Mouse (Mus musculus): ENCODE data around the gene Gmpr. TPM values are rescaled to one million over a fixed set of nuclear protein-coding genes. Genes with fewer than 3 reads are reported as not detected.
"Not testable (repeated sequence)": the region's sequence is repeated elsewhere in the genome, so short reads cannot be mapped to it uniquely, and the experiment has no call there.

Gmpr gene
- polyA plus RNA-seq, 1 experiment from 2014 or later, result 31.1 TPM

DNA sequence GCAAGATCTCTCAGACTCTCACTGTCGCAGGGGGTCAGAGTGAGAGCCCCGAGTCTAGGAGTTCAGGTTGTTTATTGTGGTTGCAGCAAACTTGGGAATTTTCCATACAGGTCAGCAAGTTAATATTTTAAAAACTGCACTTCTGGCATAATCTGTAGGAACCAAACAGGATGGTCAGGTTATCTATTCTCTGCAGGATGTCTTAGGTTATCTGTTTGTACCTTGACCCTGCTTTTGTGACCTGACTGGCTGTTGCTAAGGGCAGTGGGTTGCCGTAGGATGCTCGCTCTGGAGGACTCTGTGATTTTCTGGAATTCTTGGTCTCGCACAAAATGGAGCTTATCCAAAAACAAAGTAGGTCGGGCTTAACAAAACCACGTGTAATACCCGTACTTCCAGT, 31.9 kb upstream of the Gmpr start:
- WGBS, result 75% methylated on average over 8 of the region's 8 CpGs
- no peak overlapping the region for H3K4me3 ChIP-seq (ENCODE audit: low read length)
- no peak overlapping the region for H3K9ac ChIP-seq (ENCODE audit: low read depth, low read length)

DNA sequence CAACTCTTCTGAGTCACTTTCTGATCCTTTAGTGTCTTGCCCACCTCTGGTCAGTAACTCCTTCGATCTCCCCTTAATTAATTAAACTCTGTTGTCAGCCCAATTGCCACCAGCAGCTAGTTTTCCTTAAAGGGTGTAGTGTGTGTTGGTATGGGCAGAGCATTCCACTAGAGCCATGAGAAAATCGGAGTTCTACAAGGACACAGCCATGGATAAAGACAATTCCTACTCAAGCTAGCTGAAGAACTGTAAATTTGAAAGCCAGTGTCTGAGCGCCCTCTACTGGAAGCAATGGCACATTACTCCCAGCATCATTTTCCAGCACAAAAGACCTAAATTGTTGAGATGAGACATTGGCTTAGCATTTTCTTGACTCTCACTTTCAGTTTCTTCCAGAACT, 30.1 kb upstream of the Gmpr start:
- WGBS, result 32% methylated on average over 3 of the region's 3 CpGs

More for the DNA sequence above, 31.9 kb upstream of the Gmpr start:
- Histone ChIP-seq H3K27me3 (replicated peaks; ENCODE audit: control insufficient read depth, insufficient read depth, low read length) (no peaks in the 10 kb centered on the region), H3K9me3 (ENCODE audit: control insufficient read depth, low read length) (no peaks in the 10 kb centered on the region), H3K36me3 (ENCODE audit: control insufficient read depth, insufficient read depth, low read length) (no peaks in the 10 kb centered on the region), H3K4me1 (ENCODE audit: control insufficient read depth, insufficient read depth, low read length) (no peaks in the 10 kb centered on the region; the same call in none of the 2 replicates), H3K27ac (ENCODE audit: low read length) (no peak overlapping the region), H3K4me2 (ENCODE audit: low read depth, low read length) (no peak overlapping the region)
- ATAC-seq, result no peak

DNA sequence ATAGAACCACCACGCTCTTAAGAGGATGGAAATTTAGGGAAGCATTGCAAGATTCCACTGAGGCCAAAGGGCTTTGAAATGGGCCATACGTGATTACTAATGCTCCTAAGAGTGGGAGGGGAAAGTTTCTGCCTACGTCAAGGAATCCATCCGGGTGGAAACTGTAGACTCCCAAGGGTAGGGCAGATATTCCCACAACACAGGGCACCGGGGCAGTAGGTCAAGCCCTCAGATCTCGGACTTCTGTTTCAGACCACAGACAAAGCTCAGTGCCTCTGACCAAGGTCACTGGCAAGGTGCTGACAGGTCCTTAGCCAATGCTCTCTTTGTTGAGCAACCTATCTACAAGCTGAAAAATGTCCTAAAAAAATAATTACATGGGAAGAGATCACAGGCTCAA, 27.3 kb upstream of the Gmpr start:
- 80% methylated on average over 6 of the region's 6 CpGs for WGBS
- no peaks in the 10 kb centered on the region for H3K36me3 ChIP-seq (ENCODE audit: control insufficient read depth, insufficient read depth, low read length)
- H3K9ac ChIP-seq (ENCODE audit: low read depth, low read length), result no peak overlapping the region
- no peak overlapping the region for H3K27ac ChIP-seq (ENCODE audit: low read length)
- no peak overlapping the region for H3K4me2 ChIP-seq (ENCODE audit: low read depth, low read length)
- H3K4me3 ChIP-seq (ENCODE audit: low read length), result no peak overlapping the region
- ATAC-seq, result no peak
- H3K4me1 ChIP-seq (ENCODE audit: control insufficient read depth, insufficient read depth, low read length), result no peaks in the 10 kb centered on the region; the same call in 1 of the 2 replicates
- no peaks in the 10 kb centered on the region for H3K27me3 ChIP-seq (replicated peaks; ENCODE audit: control insufficient read depth, insufficient read depth, low read length)
- H3K9me3 ChIP-seq (ENCODE audit: control insufficient read depth, low read length), result no peaks in the 10 kb centered on the region

More for the DNA sequence above, 30.1 kb upstream of the Gmpr start:
- ATAC-seq, result no peak; the same call in 1 of the 2 replicates
- no peak overlapping the region for H3K4me2 ChIP-seq (ENCODE audit: low read depth, low read length)
- H3K36me3 ChIP-seq (ENCODE audit: control insufficient read depth, insufficient read depth, low read length), result no peaks in the 10 kb centered on the region
- no peaks in the 10 kb centered on the region for H3K9me3 ChIP-seq (ENCODE audit: control insufficient read depth, low read length)
- no peak overlapping the region for H3K9ac ChIP-seq (ENCODE audit: low read depth, low read length)
- H3K4me1 ChIP-seq (ENCODE audit: control insufficient read depth, insufficient read depth, low read length), result no peaks in the 10 kb centered on the region; the same call in 1 of the 2 replicates
- H3K4me3 ChIP-seq (ENCODE audit: low read length), result no peak overlapping the region
- H3K27me3 ChIP-seq (replicated peaks; ENCODE audit: control insufficient read depth, insufficient read depth, low read length), result no peaks in the 10 kb centered on the region
- no peak overlapping the region for H3K27ac ChIP-seq (ENCODE audit: low read length)

DNA sequence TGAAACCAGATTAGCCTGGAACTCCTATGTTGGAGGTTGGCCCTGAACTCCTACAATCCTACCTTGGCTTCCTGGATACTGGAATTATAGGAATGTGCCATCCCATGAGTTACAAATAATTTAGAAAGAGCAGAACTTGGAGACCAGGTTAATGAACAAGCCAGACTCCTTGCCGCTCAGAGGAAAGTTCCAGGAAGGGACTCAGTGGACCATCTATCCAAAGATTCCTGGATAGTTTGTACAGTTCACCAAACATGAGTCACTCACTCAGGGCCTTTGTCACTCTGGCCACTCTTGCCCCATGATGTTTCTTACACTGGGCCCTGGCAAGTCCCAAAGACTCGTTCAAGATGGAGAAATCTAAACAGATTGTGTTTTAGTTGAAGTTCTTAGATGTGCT, 24.0 kb upstream of the Gmpr start:
- Histone ChIP-seq H3K4me3 (ENCODE audit: low read length) (no peak overlapping the region), H3K9ac (ENCODE audit: low read depth, low read length) (no peak overlapping the region), H3K4me1 (ENCODE audit: control insufficient read depth, insufficient read depth, low read length) (no peaks in the 10 kb centered on the region), H3K27ac (ENCODE audit: low read length) (no peak overlapping the region), H3K4me2 (ENCODE audit: low read depth, low read length) (no peak overlapping the region), H3K27me3 (replicated peaks; ENCODE audit: control insufficient read depth, insufficient read depth, low read length) (no peaks in the 10 kb centered on the region), H3K9me3 (ENCODE audit: control insufficient read depth, low read length) (no peaks in the 10 kb centered on the region), H3K36me3 (ENCODE audit: control insufficient read depth, insufficient read depth, low read length) (no peaks in the 10 kb centered on the region)
- WGBS, result 95% methylated on average over 2 of the region's 2 CpGs
- ATAC-seq, result no peak

DNA sequence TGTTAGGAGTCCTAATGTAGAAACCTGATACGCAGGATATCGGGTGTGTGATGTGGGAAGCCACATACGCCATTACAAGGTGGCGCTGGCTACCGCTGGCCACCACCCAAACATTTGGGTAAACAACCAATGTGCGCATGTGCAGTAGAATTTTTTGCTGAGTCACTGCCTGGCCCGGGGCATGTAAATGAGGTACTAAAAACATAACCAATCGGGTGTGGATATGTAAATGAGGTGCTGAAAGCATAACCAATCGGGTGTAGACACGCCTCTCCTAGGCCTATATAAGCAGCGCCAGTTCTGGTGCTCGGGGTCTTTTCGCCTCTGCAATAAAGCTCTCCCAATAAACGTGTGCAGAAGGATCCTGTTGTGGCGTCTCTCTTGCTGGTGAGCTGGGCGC, 23.3 kb upstream of the Gmpr start:
- not testable (repeated sequence) for H3K27ac ChIP-seq (ENCODE audit: low read length); H3K27me3 ChIP-seq (replicated peaks; ENCODE audit: control insufficient read depth, insufficient read depth, low read length); H3K4me3 ChIP-seq (ENCODE audit: low read length); H3K4me2 ChIP-seq (ENCODE audit: low read depth, low read length); H3K9me3 ChIP-seq (ENCODE audit: control insufficient read depth, low read length); H3K4me1 ChIP-seq (ENCODE audit: control insufficient read depth, insufficient read depth, low read length); ATAC-seq; H3K36me3 ChIP-seq (ENCODE audit: control insufficient read depth, insufficient read depth, low read length); H3K9ac ChIP-seq (ENCODE audit: low read depth, low read length)
- 94% methylated on average over 16 of the region's 16 CpGs for WGBS

DNA sequence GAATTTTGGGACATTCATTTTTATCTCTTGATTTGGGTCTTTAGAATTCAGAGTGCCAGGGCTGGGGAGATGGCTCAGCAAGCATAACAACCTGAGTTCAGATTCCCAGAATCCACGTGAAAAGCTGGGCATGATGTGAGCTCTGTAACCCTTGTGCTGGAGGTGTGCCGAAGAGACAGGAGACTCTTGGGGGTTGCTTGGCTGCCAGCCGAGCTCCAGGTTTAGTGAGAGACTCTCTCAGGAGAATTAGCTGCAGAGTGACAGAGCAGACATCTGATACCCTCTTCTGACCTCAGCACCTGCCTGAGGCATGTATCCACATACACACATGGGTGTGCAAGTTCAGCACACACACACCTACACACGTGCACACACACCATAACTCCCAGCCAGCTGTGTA, 21.6 kb upstream of the Gmpr start:
- Histone ChIP-seq H3K27me3 (replicated peaks; ENCODE audit: control insufficient read depth, insufficient read depth, low read length) (no peaks in the 10 kb centered on the region), H3K9ac (ENCODE audit: low read depth, low read length) (no peak overlapping the region), H3K4me2 (ENCODE audit: low read depth, low read length) (no peak overlapping the region), H3K9me3 (ENCODE audit: control insufficient read depth, low read length) (no peaks in the 10 kb centered on the region), H3K4me1 (ENCODE audit: control insufficient read depth, insufficient read depth, low read length) (no peaks in the 10 kb centered on the region), H3K27ac (ENCODE audit: low read length) (no peak overlapping the region), H3K36me3 (ENCODE audit: control insufficient read depth, insufficient read depth, low read length) (no peaks in the 10 kb centered on the region), H3K4me3 (ENCODE audit: low read length) (no peak overlapping the region)
- 81% methylated on average over 4 of the region's 4 CpGs for WGBS
- no peak for ATAC-seq

DNA sequence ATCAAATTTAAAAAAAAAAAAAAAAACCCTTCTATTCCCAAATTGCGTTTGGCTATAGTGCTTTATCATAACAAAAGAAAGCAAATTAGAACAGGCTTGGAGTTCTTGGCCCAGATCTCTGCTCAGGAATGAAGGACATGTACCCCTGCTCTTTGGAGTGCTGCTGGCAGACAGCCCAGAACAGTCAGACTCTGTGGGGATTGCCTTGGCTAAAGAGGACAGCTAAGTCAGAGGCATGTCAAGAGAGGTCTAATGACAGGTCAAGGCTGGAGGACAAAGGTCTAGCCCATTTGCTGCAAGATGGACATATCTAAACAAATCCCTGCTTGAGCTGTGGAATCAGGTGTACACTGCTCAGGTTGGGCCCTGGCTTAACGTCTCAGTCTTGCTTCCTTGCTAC, 20.6 kb upstream of the Gmpr start:
- Histone ChIP-seq H3K27ac (ENCODE audit: low read length) (no peak overlapping the region), H3K36me3 (ENCODE audit: control insufficient read depth, insufficient read depth, low read length) (no peaks in the 10 kb centered on the region), H3K4me1 (ENCODE audit: control insufficient read depth, insufficient read depth, low read length) (no peaks in the 10 kb centered on the region), H3K9ac (ENCODE audit: low read depth, low read length) (no peak overlapping the region), H3K27me3 (replicated peaks; ENCODE audit: control insufficient read depth, insufficient read depth, low read length) (no peaks in the 10 kb centered on the region), H3K4me3 (ENCODE audit: low read length) (no peak overlapping the region), H3K4me2 (ENCODE audit: low read depth, low read length) (no peak overlapping the region), H3K9me3 (ENCODE audit: control insufficient read depth, low read length) (no peaks in the 10 kb centered on the region)
- WGBS, result 54% methylated on average over 2 of the region's 2 CpGs
- ATAC-seq, result no peak

DNA sequence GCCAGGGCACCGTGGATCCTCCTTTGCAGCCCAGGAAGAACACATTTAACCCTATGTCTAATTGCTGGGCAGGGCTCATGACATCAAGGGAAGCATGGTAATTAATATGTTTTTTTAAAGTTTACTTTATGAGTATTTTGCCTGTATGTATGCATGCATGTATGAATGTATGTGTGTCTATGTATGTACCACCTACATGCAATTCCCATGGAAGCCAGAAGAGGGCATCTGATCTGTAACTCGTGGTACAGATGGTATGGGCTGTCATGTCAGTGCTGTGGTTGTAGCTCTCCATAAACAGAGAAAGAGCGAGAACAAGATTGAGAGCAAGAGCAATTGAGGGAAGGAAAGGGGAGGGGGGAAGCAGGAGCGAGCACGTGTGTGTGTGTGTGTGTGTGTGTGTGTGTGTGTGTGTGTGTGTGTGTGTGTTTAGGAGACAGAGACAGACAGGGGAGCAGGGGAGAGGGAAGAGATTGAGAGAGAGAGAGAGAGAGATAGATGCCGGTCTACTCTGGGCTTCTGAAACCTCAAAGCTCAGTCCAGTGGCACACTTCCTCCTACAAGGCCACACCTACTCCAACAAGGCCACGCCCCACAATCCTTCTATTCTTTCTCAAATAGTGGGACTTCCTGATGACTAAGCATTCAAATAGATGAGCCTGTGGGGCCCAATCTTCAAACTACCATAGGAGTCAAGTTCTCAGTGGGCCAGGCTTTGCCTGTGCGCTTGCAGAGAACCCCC, 15.1 kb upstream of the Gmpr start:
- WGBS, result 78% methylated on average over 8 of the region's 8 CpGs
- H3K36me3 ChIP-seq (ENCODE audit: control insufficient read depth, insufficient read depth, low read length), result no peaks in the 10 kb centered on the region
- no peak for ATAC-seq

DNA sequence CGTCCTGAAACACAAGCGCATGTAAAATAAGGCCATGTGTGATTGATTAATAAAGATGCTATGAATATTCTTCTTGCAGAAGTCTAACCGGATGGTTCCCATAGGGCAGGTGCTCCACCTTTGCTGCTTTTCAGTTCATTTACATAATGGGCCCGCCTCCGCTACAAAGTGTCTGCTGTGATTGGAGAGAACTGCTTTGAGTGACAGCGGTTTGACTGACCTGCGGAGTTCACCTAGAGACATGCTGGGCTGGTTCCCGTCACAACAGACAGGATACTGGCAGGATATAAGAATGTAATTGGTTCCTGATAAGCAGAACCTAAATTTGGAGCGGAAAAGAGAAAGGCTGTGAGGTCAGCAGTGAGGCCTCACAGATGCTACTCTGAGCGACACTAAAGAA, 13.4 kb upstream of the Gmpr start:
- H3K36me3 ChIP-seq (ENCODE audit: control insufficient read depth, insufficient read depth, low read length), result no peaks in the 10 kb centered on the region
- H3K27ac ChIP-seq (ENCODE audit: low read length), result no peak overlapping the region
- no peak overlapping the region for H3K9ac ChIP-seq (ENCODE audit: low read depth, low read length)
- H3K4me3 ChIP-seq (ENCODE audit: low read length), result no peak overlapping the region
- H3K4me2 ChIP-seq (ENCODE audit: low read depth, low read length), result no peak overlapping the region
- H3K4me1 ChIP-seq (ENCODE audit: control insufficient read depth, insufficient read depth, low read length), result no peaks in the 10 kb centered on the region
- ATAC-seq, result no peak
- WGBS, result 48% methylated on average over 10 of the region's 10 CpGs
- H3K27me3 ChIP-seq (replicated peaks; ENCODE audit: control insufficient read depth, insufficient read depth, low read length), result no peaks in the 10 kb centered on the region
- 0 out of 2 replicates have a peak, but pooled peaks cover 3% of the 10 kb centered on the region for H3K9me3 ChIP-seq (ENCODE audit: control insufficient read depth, low read length)

More for the DNA sequence above, 15.1 kb upstream of the Gmpr start:
- Histone ChIP-seq H3K9me3 (ENCODE audit: control insufficient read depth, low read length) (0 out of 2 replicates have a peak, but pooled peaks cover 3% of the 10 kb centered on the region), H3K4me3 (ENCODE audit: low read length) (no peak overlapping the region), H3K4me1 (ENCODE audit: control insufficient read depth, insufficient read depth, low read length) (no peaks in the 10 kb centered on the region), H3K9ac (ENCODE audit: low read depth, low read length) (no peak overlapping the region), H3K27ac (ENCODE audit: low read length) (no peak overlapping the region), H3K4me2 (ENCODE audit: low read depth, low read length) (no peak overlapping the region), H3K27me3 (replicated peaks; ENCODE audit: control insufficient read depth, insufficient read depth, low read length) (no peaks in the 10 kb centered on the region)

DNA sequence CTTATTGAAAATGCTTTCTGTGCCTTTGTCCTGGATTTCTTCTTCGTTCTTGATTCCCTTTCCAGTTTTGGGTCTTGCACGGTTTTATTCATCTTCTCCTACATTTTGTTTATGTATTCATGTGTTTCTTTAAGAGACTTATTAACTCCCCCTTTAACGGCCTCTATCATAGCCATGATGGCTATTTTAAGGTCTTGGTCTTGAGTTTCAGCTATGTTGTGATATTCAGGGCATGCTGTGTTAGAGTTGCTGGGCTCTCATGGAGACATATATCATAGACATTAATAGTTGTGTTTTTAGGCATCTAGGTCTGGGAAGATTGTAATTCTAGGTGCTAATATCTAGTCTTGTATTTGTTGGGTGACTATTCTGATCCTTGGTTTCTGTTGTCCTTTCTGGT, 8.6 kb upstream of the Gmpr start:
- WGBS, result 73% methylated on average over 3 of the region's 3 CpGs

More for the DNA sequence above, 8.6 kb upstream of the Gmpr start:
- Histone ChIP-seq H3K4me2 (ENCODE audit: low read depth, low read length) (no peak overlapping the region), H3K9ac (ENCODE audit: low read depth, low read length) (no peak overlapping the region), H3K4me1 (ENCODE audit: control insufficient read depth, insufficient read depth, low read length) (no peaks in the 10 kb centered on the region), H3K27me3 (replicated peaks; ENCODE audit: control insufficient read depth, insufficient read depth, low read length) (no peaks in the 10 kb centered on the region), H3K27ac (ENCODE audit: low read length) (no peak overlapping the region), H3K4me3 (ENCODE audit: low read length) (no peak overlapping the region), H3K36me3 (ENCODE audit: control insufficient read depth, insufficient read depth, low read length) (no peaks in the 10 kb centered on the region), H3K9me3 (ENCODE audit: control insufficient read depth, low read length) (0 out of 2 replicates have a peak, but pooled peaks cover 3% of the 10 kb centered on the region)
- ATAC-seq, result no peak
